25 mouse cellular contexts compared by ENCODE assay signal in the genomic region with DNA sequence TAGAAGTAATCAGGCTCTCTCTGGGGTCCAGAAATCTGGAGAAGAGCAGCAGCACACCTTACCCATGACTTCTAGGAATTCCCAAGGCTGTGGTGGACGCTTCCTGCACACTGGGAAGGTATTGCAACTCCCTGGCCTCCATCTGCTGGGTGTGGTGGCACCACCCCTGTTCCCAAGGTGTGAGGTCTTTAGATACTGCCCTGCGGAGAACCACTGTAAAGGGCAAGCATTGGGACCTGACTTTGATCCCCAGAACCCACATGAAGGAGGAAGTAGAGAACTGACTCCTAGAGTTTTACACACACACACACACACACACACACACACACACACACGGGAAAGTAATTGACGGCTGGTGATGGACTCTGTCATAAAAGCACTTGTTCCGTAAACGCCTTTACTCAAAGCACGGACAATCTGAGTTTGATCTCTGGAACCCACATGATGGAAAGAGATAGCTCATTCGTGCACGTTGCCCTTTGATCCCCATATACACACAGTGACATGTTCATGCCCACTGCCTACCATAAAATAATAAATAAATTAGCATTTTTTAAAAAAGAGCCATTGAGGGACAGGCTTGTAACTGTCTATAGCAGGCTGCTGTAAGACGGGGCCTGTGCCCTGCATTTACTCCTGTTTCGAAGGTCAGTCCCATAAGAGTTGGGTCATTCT. TPM values are rescaled to one million over a fixed set of nuclear protein-coding genes. Genes with fewer than 3 reads are reported as not detected.
"Had no signal": no experiment of that assay in that cellular context is flagged by ENCODE, and none has a peak within 500 bp of the region (broad histone marks: within the 10 kb centered on the region; RNA-seq: fewer than 3 reads in every experiment).

No protein-coding gene starts in this region.

- DNase-seq: kidney, adult 2 months; kidney, postnatal 25 days; layer of hippocampus, postnatal 36 days; liver, embryonic 13.5 days; lung, adult 2 months; retina, postnatal 1 day; thymus, adult 2 months; thymus, postnatal 14 days; thymus, postnatal 4 days had no signal

- H3K9ac ChIP-seq: liver, embryonic 13.5 days; midbrain, embryonic 12.5 days; midbrain, embryonic 15.5 days; neural tube, embryonic 12.5 days had no signal

- ATAC-seq: inflammation-experienced regulatory T-cells, adult 6 months; midbrain, embryonic 15.5 days had no signal

- H3K4me2 ChIP-seq: liver, embryonic 13.5 days; midbrain, embryonic 12.5 days; midbrain, embryonic 15.5 days; neural tube, embryonic 12.5 days had no signal

- H3K9me3 ChIP-seq: liver, embryonic 13.5 days; midbrain, embryonic 12.5 days; midbrain, embryonic 15.5 days; neural tube, embryonic 12.5 days had no signal

- H3K4me1 ChIP-seq: liver, embryonic 13.5 days had no signal

- H3K27me3 ChIP-seq: liver, embryonic 13.5 days; midbrain, embryonic 12.5 days; midbrain, embryonic 15.5 days; neural tube, embryonic 12.5 days had no signal

- H3K36me3 ChIP-seq: liver, embryonic 13.5 days; midbrain, embryonic 12.5 days; midbrain, embryonic 15.5 days; neural tube, embryonic 12.5 days had no signal

- H3K27ac ChIP-seq: kidney, postnatal 0 days; left cerebral cortex, adult 2 months; liver, embryonic 13.5 days; macrophage; midbrain, embryonic 12.5 days; midbrain, embryonic 15.5 days; neural tube, embryonic 12.5 days had no signal

- H3K4me3 ChIP-seq: left cerebral cortex, adult 2 months; liver, embryonic 13.5 days; midbrain, embryonic 12.5 days; midbrain, embryonic 15.5 days; neural tube, embryonic 12.5 days had no signal

RNA-seq across cellular contexts. Expression of a gene that starts 45.3 kb away (rescaled TPM):
- total RNA-seq: layer of hippocampus, postnatal 10 days; layer of hippocampus, postnatal 36 days; left cerebral cortex, adult 2 months; left cerebral cortex, postnatal 10 days; liver, adult 2 months; megakaryocyte, adult 5-6 weeks; neutrophil, adult 5-6 weeks had no signal
- polyA plus RNA-seq: inflammation-experienced regulatory T-cells, adult 6 months; kidney, adult 2 months; kidney, embryonic 14.5 days; liver, adult 2 months; liver, embryonic 13.5 days; liver, embryonic 16.5 days; lung, adult 2 months; lung, embryonic 16.5 days; macrophage; stomach, embryonic 14.5 days had no signal
